Mouse (Mus musculus) lung, postnatal 14 days (tissue): ENCODE measurements around the gene Nmb.
"Not testable (repeated sequence)": the region's sequence is repeated elsewhere in the genome, so short reads cannot be mapped to it uniquely, and the experiment has no call there.

Source experiments
- DNase-seq: peaks from one replicate; pipeline ENCODE4 v3.0.0; 2021

Gene Nmb

GRCm38 (mm10) chr7:80904921-80905515 lies at the start of gene Nmb:
TSS of gene Nmb (minus strand) at chr7:80905076.
- peak; percentile 68 for DNase-seq

GRCm38 (mm10) chr7:80954251-80954650 lies 49.4 kb upstream of the Nmb start:
- no peak for DNase-seq

- DNase-seq, result no peak
Measured at GRCm38 (mm10) chr7:80952140-80952539, 47.3 kb upstream of the Nmb start.

GRCm38 (mm10) chr7:80951461-80951860 lies 46.6 kb upstream of the Nmb start:
- DNase-seq, result no peak

GRCm38 (mm10) chr7:80947445-80948350 lies 42.8 kb upstream of the Nmb start, which contains the start of gene Sec11a:
TSS of gene Sec11a (minus strand) at chr7:80947780.
- peak; percentile 92 for DNase-seq

GRCm38 (mm10) chr7:80939808-80940207 lies 34.9 kb upstream of the Nmb start:
- DNase-seq, result no peak

GRCm38 (mm10) chr7:80937304-80937666 lies 32.4 kb upstream of the Nmb start:
- not testable (repeated sequence) for DNase-seq

- not testable (repeated sequence) for DNase-seq
Measured at GRCm38 (mm10) chr7:80936617-80937303, 31.9 kb upstream of the Nmb start.

GRCm38 (mm10) chr7:80935834-80936233 lies 31.0 kb upstream of the Nmb start:
- DNase-seq, result no peak

- no peak for DNase-seq
Measured at GRCm38 (mm10) chr7:80932777-80933176, 27.9 kb upstream of the Nmb start.

- DNase-seq, result no peak
Measured at GRCm38 (mm10) chr7:80931618-80932207, 26.8 kb upstream of the Nmb start.

GRCm38 (mm10) chr7:80923165-80923564 lies 18.3 kb upstream of the Nmb start:
- no peak for DNase-seq

GRCm38 (mm10) chr7:80919647-80920008 lies 14.8 kb upstream of the Nmb start:
- no peak for DNase-seq

- DNase-seq, result no peak
Measured at GRCm38 (mm10) chr7:80918982-80919646, 14.2 kb upstream of the Nmb start.

- no peak for DNase-seq
Measured at GRCm38 (mm10) chr7:80917916-80918465, 13.1 kb upstream of the Nmb start.

- no peak for DNase-seq
Measured at GRCm38 (mm10) chr7:80912496-80912895, 7.6 kb upstream of the Nmb start.

GRCm38 (mm10) chr7:80911053-80911452 lies 6.2 kb upstream of the Nmb start:
- DNase-seq, result no peak

GRCm38 (mm10) chr7:80903625-80904422 lies 1.1 kb downstream of the Nmb start:
- DNase-seq, result no peak

GRCm38 (mm10) chr7:80901541-80902274 lies 3.2 kb downstream of the Nmb start:
- no peak for DNase-seq

- DNase-seq, result peak; percentile 91
Measured at GRCm38 (mm10) chr7:80900944-80901501, 3.9 kb downstream of the Nmb start, which contains the start of gene Wdr73. TSS of gene Wdr73 (minus strand) at chr7:80901269.
